Mouse (Mus musculus) olfactory bulb, adult 2 months (tissue): ENCODE results near the gene Arhgap10.

Experiments
- CTCF ChIP-seq: fragments of 200-500 bp; IDR thresholded peaks from 2 replicates; pipeline ENCODE4 v1.5.1; 2012; ENCODE audit warnings: low read depth, mild to moderate bottlenecking, low read length, moderate library complexity; ENCODE audit not compliant: insufficient read depth
- POLR2A ChIP-seq: fragments of 200-500 bp; IDR thresholded peaks from 2 replicates; pipeline ENCODE4 v1.6.1; 2012; ENCODE audit warnings: mild to moderate bottlenecking, low read depth, low read length, moderate library complexity; ENCODE audit not compliant: insufficient read depth

GRCm38 (mm10) chr8:77267941-77268405 lies 249.8 kb downstream of the Arhgap10 start:
- TF ChIP-seq CTCF = no peak
- TF ChIP-seq POLR2A = no peak
